Mouse (Mus musculus): Measurements from ENCODE around the gene Foxc2. TPM values are rescaled to one million over a fixed set of nuclear protein-coding genes. Genes with fewer than 3 reads are reported as not detected.

Foxc2 gene
- total RNA-seq, 2 experiments from 2014 or later = 2.0 to 2.2 TPM

DNA sequence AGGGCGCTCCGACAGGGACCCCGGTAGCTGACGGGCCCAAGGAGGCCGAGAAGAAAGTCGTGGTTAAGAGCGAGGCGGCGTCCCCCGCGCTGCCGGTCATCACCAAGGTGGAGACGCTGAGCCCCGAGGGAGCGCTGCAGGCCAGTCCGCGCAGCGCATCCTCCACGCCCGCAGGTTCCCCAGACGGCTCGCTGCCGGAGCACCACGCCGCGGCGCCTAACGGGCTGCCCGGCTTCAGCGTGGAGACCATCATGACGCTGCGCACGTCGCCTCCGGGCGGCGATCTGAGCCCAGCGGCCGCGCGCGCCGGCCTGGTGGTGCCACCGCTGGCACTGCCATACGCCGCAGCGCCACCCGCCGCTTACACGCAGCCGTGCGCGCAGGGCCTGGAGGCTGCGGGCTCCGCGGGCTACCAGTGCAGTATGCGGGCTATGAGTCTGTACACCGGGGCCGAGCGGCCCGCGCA, 1.2 kb downstream of the Foxc2 start:
- intact Hi-C loops (cut with DNase I) = no loop called here
- no peak for DNase-seq (ENCODE audit: low spot score)

DNA sequence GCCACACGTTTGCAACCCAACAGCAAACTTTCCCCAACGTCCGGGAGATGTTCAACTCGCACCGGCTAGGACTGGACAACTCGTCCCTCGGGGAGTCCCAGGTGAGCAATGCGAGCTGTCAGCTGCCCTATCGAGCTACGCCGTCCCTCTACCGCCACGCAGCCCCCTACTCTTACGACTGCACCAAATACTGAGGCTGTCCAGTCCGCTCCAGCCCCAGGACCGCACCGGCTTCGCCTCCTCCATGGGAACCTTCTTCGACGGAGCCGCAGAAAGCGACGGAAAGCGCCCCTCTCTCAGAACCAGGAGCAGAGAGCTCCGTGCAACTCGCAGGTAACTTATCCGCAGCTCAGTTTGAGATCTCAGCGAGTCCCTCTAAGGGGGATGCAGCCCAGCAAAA, 1.9 kb downstream of the Foxc2 start:
- intact Hi-C loops (cut with DNase I) = no loop called here
- DNase-seq (ENCODE audit: low spot score) = no peak

DNA sequence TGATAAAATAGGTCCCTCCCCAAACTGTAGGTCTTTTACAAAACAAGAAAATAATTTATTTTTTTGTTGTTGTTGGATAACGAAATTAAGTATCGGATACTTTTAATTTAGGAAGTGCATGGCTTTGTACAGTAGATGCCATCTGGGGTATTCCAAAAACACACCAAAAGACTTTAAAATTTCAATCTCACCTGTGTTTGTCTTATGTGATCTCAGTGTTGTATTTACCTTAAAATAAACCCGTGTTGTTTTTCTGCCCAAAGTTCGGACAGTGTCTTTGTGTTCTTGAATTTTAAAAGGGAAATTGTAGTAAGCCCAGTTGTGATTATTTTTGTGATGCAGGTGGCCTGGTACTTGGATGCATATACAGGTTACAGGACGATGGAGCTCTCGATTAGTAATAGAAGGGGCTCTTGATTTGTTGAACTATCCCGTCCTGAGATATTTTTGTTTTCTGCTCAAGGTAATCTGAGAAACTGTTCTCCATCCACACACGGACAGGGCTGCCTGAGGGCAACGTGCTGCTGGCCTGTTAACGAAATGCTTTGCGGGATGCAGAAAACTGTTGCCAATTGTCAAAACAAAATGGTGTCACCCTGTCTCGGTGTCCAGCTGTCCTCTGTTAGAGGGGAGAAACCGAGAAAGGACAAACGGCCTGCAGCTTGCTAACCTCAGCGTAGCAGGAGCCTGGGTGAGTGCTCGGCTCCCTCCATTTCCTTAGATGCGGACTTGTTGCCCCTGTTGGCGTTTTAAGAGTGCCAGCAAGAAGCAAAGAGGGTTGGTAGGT, 2.9 kb downstream of the Foxc2 start:
- intact Hi-C loops (cut with DNase I) = no loop called here
- no peak for DNase-seq (ENCODE audit: low spot score)

DNA sequence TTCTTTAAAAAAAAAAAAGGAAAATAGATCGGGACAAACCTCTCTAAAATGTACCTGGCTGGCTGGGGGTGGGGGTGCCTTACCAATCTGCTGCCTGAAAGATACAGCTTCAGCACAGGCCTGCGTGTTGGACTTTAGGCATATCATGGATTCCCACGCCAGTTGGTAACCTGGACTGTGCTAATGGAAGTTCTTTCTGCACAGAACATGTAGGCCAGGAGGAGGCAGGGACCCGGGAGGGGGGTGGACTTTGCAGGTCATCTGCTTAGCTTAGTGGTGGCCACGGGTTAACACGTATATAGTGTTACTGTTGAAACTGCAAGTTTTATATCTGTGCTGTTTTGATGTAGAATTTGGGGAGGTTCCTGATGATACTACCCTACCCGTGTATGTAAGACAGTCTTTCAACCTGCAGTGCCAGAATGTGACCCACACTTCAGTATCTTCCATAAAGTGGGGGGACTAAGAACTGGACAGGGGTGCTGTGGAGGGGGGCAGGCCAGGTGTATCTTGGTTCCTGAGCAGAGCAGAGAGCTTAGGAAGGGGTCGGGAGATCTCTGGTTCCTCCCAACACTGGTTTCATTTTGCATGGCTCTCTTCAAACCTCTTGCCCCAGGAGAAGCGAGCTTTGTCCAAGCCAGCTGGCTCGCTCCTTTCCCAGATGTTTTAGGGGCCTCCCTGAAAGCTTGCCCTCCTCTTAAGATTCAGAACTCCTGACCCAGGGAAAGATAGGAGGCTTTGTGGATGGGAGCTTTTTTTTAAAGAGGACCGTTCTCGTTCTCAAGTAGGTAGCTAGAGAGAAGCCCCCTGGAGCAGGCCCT, 3.9 kb downstream of the Foxc2 start:
- intact Hi-C loops (cut with DNase I) = no loop called here
- no peak for DNase-seq (ENCODE audit: low spot score)

DNA sequence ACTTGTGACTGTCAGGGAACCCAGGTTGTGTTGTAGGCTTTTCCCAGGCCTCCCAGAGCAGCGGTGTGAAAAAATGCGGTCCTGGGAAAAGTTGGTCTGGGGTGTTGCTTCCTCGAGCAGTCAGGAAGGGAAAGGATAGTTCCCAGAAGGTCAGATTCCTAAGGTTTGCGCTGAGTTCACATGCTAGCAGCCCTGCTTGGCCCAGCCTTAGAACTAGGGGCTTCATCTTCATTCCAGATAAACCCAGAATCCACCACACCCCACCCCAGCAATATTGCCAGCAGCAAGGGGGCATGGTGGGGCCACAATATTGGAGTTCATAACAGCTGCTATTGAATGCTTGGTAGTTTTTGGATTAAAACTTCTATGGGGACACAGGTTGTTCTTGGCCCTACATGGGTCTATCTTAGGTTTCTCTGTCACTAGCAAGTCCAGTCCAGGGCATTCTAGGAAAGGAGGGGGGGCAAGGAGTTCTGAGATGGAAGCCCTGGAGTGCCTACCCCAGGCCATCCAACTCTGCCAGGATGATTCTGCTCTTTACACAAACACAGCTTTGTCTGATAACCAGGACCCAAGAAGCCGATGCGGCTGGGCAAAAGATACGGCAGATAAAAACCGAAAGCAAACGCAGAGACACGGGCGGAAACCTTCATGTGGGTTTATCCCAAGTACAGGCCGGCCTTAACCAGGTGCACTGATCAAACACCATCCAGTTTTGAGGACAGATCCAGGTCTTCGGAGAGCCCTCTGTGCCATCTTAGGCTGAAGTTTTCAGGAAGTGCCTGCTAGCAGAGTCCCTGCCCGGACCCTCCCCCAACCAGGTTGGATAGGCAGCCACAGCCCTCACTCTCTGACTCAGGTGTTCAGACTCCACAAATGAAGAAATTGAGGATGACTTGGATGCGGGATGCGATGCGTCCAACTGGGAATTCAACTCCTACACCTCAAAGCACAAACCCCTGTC, 4.8 kb downstream of the Foxc2 start:
- no peak for DNase-seq (ENCODE audit: low spot score)
- intact Hi-C loops (cut with DNase I) = no loop called here

DNA sequence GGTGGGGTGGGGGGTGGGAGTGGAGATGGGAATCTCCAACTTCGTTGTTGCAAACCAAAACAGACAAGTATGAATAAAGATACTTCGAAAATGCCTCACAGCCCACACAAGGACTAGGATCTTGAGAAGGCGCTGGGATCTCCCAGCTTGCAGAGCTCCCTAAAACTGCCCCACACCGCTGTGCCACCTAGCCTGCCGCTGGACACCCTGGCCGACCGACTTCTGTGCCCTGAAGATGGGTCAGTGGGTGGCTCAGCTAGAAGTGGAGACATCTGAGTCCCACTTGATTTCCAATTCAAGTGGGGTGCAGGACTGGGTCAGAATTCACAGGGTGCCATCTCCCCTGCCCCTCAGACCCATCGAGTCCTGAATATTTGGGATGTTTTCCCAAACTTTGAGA, 5.7 kb downstream of the Foxc2 start:
- intact Hi-C loops (cut with DNase I) = no loop called here
- DNase-seq (ENCODE audit: low spot score) = no peak

DNA sequence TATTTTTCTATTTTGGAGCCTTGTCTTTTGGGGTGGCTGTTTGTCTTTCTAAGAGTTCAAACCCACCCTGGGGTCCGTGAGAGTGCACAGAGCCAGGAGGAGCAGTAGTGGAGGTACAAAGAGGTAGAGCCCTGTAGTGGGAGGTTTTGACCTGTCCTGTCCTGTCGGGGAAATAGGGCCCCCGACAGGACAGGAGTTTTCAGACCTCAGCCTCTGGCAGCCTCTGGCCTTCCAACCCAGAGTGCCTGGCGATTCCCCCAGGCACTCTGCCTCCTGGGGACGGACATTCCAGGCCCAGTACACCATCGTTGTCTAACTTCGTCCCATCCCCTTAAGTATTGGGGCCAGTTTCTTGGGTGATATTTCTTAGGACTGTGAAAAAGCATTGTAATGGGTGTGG, 6.4 kb downstream of the Foxc2 start:
- no peak for DNase-seq (ENCODE audit: low spot score)
- intact Hi-C loops (cut with DNase I) = no loop called here

DNA sequence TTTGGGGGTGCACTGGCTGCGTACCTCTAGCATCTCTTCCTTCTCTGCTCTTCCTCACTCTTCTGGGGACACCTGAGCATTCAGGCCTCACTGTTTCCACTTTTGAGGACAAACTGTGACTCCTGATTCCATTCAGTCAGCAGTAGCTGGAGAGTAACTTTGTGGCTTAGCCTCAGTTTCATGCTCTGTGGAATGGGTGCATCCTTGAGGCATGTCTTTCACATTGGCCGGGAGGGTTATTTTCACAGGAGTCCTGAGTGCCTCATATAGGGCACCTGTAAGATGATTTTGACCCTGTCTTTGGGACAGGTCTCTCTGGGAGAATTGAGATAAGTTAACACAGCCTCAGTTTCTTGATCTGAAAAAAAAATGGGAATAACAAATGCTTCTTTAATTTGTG, 7.1 kb downstream of the Foxc2 start:
- no peak for DNase-seq (ENCODE audit: low spot score)
- intact Hi-C loops (cut with DNase I) = no loop called here

DNA sequence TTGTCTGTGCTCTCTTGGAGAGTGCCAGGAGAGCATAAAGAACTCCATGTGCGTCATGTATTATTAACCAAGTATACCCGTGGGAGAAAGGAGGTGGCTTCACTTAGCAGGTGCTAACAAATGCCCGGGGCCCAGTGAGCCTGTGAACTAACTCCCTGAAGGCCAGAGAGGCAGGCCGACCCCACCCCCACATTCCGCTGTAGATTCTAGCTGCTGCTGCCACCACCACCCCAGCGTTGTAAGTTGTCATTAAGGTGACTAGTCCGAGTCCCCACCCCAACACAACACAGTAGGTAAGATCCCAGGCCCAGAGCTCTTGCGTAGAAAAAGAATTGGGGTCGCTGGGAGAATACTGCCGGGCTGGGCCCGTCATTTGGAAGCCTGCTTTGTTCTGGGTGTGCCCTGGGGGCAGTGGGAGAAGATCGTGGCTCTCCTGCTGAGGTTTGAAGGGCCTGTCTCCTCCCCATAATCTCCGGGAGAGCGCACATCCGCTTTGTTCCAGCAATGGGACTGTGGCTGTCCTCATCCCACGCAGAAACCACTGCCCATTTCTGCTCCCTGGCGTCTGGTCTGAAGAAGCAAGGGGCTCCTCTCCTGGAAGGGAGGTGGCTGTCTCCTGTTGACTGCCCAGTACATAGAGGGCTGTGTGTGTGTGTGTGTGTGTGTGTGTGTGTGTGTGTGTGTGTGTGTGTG, 8.7 kb downstream of the Foxc2 start:
- intact Hi-C loops (cut with DNase I) = loop anchor here (5.0 kb wide), 1 partner anchor 103 kb away; no protein-coding TSS in a partner anchor
- DNase-seq (ENCODE audit: low spot score) = no peak

DNA sequence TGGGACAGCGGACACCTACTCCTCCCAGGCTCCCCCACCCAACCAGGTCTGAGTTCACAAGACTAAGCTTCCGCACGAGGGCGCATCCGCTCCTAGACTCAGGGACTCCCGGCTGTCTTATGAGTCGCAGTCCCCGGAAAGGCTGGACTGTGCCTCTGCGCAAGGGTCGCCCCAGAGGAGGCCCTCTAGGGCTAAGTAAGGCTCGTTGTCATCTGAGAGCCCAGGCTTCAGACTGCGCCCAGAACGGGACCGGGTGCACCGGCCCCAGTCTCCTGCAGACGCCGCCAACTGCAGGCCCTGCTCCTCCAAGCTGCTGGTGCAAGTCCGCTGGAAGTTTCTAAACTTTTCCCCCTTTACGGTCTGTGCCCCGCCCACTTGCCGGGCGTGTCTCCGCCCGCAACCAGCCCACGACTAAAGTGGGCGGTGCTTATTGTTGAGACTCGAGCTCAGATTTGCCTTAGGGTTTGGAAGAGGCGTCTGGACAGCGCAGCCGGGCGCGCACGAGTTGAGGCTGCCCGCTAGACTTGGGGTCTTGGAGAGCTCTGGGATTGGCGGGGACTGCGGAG, 9.4 kb downstream of the Foxc2 start:
- intact Hi-C loops (cut with DNase I) = loop anchor here (5.0 kb wide), 1 partner anchor 102 kb away; no protein-coding TSS in a partner anchor
- peak; percentile 80 for DNase-seq (ENCODE audit: low spot score)

DNA sequence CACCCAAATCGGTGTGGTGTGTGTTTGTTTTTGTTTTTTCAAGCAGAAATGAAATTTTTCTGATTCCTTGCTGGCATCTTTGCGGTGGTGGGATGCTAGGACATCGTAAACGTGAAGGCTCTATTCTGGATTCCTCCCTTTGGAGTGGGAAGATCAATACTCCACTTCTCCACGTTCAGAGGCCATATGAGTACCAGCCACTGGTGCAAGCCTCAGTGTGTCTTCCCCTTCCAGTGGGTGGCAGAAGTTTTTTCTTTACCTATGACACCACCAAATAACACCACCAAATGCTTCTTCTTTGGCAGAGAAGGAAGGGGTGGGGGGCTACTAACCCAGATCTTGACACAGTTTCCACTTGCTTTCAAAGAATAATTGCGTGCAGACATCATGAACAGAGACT, 10.2 kb downstream of the Foxc2 start:
- DNase-seq (ENCODE audit: low spot score) = no peak
- intact Hi-C loops (cut with DNase I) = loop anchor here (5.0 kb wide), 1 partner anchor 101 kb away; no protein-coding TSS in a partner anchor

DNA sequence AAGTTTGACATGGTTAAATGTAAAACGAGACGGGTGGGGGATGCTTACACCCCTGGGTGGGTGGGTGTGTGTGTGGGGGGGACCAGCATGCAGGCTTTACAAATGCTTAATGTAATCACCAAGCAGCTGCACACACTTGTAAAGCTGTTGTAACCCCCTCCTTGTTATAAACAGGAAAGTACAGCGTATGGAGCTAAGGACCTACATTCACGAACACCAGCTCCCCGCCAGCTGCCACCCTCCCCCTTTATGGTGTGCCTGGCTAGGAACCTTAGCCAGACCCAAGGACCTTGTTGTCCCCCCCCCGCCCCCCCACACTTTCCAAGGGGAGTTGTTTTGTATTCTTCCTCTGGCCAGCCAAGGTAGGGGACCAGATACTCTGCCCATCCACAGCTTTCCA, 10.7 kb downstream of the Foxc2 start:
- no peak for DNase-seq (ENCODE audit: low spot score)
- intact Hi-C loops (cut with DNase I) = loop anchor here (5.0 kb wide), 1 partner anchor 101 kb away; no protein-coding TSS in a partner anchor

DNA sequence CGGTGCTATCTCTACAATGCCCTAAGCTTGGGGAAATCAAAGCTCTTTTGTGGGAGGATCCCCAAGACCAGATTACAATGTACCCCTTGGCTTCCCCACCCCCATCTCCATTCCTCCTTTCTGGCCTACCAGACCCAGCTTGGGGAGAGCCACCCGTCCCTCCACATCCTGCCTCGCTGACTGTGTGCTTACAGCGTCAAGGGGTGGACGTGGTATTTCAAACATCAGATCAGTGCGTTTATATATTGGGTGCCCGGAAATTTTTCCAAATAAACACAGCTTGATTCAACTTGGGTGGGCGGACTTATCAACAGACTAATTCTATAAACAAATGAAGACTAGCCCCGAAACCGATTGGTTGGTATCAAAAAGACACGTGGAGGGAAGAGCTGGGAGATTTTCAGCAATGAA, 11.3 kb downstream of the Foxc2 start:
- DNase-seq (ENCODE audit: low spot score) = no peak
- intact Hi-C loops (cut with DNase I) = loop anchor here (5.0 kb wide), 1 partner anchor 100 kb away; no protein-coding TSS in a partner anchor

DNA sequence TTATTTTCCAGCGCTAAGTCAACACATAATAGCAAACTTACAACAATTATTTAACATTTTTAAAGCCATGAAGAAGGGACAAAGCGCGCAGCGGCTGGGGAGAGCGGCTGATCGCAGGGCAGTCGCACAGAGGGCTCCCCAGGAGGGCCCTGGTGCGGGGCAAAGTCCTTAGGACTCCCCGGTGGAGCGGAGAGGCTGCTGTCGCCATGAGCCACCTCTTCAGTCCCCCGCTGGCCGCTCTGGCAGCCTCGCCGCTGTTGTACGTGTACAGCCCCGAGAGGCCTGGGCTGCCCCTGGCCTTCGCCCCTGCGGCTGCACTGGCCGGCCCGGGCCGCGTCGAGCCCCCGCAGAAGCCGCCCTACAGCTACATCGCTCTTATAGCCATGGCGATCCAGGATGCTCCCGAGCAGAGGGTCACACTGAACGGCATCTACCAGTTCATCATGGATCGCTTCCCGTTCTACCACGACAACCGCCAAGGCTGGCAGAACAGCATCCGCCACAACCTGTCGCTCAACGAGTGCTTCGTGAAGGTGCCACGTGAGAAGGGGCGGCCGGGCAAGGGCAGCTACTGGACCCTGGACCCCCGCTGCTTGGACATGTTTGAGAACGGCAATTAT, 11.9 kb downstream of the Foxc2 start, which contains the start of gene Foxl1:
TSS of gene Foxl1 (plus strand) at position 185 of the 620 bp plus-strand sequence.
- DNase-seq (ENCODE audit: low spot score) = no peak
- intact Hi-C loops (cut with DNase I) = loop anchor here (5.0 kb wide), 1 partner anchor 99 kb away; no protein-coding TSS in a partner anchor

DNA sequence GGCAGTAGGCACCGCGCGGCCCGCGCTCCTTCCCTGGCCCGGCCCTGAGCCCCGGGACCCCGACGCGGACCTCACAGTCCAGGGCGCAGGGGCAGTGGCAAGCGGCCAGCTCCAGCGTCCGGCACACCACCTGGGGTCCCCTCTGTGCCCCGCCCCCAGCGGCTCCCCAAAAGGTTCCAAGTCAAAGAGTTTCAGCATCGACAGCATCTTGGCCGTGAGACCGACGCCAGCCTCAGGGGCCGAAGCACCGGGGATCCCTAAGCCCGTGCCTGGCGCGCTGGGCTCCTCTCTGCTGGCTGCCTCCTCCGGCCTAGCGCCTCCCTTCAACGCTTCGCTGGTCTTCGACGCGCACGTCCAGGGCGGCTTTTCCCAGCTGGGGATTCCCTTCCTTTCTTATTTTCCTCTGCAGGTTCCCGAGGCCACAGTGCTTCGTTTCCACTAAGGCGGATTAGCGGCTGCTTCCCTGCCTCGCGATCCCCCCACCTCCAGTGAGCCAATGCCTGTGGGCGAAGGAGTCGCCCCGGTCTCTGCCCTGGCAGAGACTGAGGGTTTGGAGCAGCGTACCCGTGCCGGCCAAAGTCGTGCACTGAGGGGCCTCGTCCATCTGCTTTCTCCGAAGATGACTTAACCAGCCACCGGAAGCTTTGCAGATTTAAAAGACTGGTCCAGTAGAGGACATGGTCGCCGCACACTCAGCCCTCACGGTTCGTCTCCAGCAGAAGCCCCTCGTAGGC, 12.7 kb downstream of the Foxc2 start:
- intact Hi-C loops (cut with DNase I) = loop anchor here (5.0 kb wide), 1 partner anchor 99 kb away; no protein-coding TSS in a partner anchor
- no peak for DNase-seq (ENCODE audit: low spot score)

DNA sequence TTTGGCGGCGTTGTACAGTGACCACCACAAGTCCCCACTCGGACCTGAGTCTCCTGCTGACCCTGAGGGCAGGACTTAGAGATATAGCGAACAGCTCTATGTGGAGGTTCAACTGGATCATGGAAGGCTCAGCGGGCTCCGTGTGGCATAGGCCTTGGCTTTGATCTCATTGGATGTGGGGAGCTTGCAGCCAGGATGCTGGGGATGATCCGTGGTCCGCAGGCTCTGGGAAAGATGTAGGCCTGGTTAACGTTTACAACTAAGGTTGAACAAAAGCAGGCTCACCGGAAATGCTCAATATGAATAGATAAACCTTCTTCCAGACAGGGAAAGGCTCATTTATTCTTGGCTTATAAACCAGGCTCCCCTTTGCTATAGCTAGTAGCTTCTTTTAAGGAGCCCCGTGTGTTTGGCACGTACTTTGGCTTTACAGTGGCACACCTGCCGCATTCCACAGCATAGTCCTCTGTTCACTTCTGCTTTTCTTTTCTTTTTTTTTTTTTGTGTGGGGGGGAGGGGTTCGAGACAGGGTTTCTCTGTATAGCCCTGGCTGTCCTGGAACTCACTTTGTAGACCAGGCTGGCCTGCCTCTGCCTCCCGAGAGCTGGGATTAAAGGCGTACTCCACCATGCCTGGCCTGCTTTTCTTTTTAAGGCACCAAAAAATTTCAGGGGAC, 13.4 kb downstream of the Foxc2 start:
- intact Hi-C loops (cut with DNase I) = loop anchor here (5.0 kb wide), 1 partner anchor 98 kb away; no protein-coding TSS in a partner anchor
- DNase-seq (ENCODE audit: low spot score) = no peak

DNA sequence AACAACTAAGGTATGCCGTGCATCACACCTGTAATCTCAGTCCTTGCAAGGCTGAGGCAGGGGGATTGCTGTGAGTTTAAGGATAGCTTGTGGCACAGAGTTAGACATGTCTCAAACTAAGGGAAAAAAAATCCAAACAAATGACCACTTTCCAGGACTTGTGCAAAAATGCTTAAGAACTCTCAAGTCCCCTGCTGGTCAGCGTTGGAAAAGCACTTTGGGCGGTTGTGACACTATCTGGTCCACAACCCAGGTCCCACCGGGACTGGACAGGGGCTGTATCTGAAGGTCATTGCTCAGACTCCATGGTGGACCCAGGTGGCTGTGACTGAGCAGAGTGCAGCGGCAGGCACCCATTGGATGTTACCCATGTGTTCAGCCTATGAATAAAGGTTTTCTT, 14.6 kb downstream of the Foxc2 start:
- DNase-seq (ENCODE audit: low spot score) = no peak
- intact Hi-C loops (cut with DNase I) = no loop called here
